Mouse (Mus musculus): Measurements from ENCODE around the gene Supt4a.

- TF ChIP-seq POLR2A (IDR thresholded peaks at IDR 0.05; ENCODE audit: low read depth, low read length) (no peak), CTCF (IDR thresholded peaks at IDR 0.05; ENCODE audit: borderline replicate concordance, insufficient read depth, low read length) (no peak)
Measured at GRCm38 (mm10) chr11:87688478-87689203, 48.7 kb upstream of the Supt4a start.
